Mouse (Mus musculus): ENCODE data around the gene Rex1bd. TPM values are rescaled to one million over a fixed set of nuclear protein-coding genes. Genes with fewer than 3 reads are reported as not detected.
A peak's percentile ranks its signal among the peaks of the same experiment; 100 is the strongest.

Gene Rex1bd
- polyA plus RNA-seq, 1 experiment from 2014 or later = 128 TPM

DNA sequence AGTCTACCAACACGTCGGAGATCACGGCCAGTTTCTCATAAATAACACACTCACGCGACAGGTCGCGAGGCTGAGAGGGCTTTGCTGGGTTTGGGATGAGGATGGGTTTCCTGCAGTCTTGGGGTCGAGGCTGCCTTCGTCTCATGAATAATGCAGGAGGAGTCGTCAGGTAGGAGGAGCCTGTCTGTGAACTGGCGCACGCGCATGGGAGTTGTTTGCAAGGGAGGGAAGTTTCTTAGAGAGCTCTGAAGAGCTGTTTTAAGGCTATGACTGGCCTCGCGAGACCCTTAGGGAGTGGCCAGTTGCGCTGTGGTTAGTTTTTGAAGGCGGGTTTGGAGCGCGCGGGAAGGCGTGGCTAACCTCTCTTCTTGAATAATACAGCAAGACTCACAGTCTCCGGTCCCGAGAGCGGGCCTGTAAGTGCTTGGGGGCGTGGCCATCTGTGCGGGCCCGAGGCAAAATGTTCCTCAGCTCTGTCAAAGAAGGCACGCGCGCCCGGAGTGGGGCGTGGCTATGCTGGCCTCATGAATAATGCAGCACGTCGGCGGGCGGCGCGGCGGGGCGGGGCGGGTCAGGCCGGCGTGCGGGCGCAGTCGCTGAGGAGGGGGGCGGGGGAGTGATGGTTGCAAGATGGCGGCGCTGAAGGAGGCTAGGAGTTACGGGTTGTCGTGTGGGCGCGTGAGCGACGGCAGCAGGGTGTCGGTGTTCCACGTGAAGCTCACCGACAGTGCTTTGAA, 32.7 kb upstream of the Rex1bd start, which contains the start of gene Ell:
Gene Ell (plus strand): TSS at position 381 of the 737 bp plus-strand sequence.
- H3K27me3 ChIP-seq (ENCODE audit: insufficient read depth, poor library complexity, severe bottlenecking) = no peaks in the 10 kb centered on the region
- peak within 1 kb of the TSS; percentile 90 for H3K4me3 ChIP-seq
- peaks cover 34% of the 10 kb centered on the region for H3K36me3 ChIP-seq
- peak within 1 kb of the TSS; percentile 93 for H3K27ac ChIP-seq
- H3K9me3 ChIP-seq = no peaks in the 10 kb centered on the region
- DNase-seq (ENCODE audit: low spot score) = peak; percentile 100
- H3K4me1 ChIP-seq = peaks cover 55% of the 10 kb centered on the region
- under 1% methylated on average over 58 of the region's 58 CpGs for WGBS

DNA sequence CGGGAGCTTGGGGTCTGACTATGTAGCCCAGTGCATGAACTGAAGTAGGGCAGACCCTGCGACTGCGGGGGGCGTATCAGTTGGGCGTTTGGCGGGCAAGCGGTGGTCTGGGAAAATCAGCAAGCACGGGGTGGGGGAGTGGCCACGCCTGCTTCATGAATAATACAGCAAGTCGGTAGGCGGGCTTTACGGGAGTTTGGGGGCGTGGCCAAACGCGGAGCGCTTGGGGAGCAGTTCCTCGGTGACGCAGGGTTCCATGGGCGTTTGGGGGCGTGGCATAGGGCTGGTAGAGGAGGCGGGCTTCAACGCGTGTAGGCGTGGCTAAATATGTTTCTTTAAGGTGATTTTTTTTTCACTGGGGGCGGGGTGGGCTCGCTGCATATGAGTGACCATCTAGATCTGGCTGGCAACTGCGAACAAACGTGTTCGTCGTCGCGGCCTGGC, 32.1 kb upstream of the Rex1bd start:
- H3K27ac ChIP-seq = peak overlapping the region; percentile 93
- WGBS = under 1% methylated on average over 32 of the region's 32 CpGs
- H3K27me3 ChIP-seq (ENCODE audit: insufficient read depth, poor library complexity, severe bottlenecking) = no peaks in the 10 kb centered on the region
- H3K9me3 ChIP-seq = no peaks in the 10 kb centered on the region
- peaks cover 50% of the 10 kb centered on the region for H3K4me1 ChIP-seq
- H3K4me3 ChIP-seq = peak overlapping the region; percentile 90
- H3K36me3 ChIP-seq = peaks cover 39% of the 10 kb centered on the region
- DNase-seq (ENCODE audit: low spot score) = peak; percentile 100

DNA sequence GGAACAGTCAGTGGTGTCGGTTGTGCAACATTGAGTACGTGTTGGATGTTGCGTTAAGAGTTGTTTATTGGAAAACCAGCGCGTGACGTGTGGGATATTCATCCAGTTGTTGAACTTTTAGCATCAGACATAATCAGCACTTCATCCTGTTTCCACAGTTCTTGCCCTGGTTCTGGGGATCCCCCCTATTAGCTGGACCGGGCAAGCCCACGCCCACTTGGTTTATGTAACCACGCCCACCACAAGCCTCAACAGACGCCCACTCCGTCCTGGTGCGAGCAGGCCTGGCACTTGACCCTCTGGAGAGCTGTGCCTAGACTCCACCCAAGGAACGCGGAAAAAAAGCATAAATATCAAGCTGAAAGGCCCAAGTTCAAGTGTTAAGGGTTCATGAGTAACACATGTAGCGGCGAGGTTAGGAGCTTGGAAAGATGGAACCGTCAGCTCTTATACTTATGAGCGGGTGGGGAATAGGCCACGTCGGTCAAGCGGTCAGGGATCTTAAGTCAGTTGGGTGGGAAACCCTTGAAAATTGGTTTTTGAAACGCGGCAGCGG, 31.6 kb upstream of the Rex1bd start:
- Histone ChIP-seq H3K4me3 (peak overlapping the region; percentile 90), H3K9me3 (no peaks in the 10 kb centered on the region), H3K27me3 (ENCODE audit: insufficient read depth, poor library complexity, severe bottlenecking) (no peaks in the 10 kb centered on the region), H3K36me3 (peaks cover 45% of the 10 kb centered on the region), H3K27ac (peak overlapping the region; percentile 93; the same call in 1 of the 2 replicates), H3K4me1 (peaks cover 45% of the 10 kb centered on the region)
- peak; percentile 89 for DNase-seq (ENCODE audit: low spot score)
- WGBS = 14% methylated on average over 24 of the region's 24 CpGs

DNA sequence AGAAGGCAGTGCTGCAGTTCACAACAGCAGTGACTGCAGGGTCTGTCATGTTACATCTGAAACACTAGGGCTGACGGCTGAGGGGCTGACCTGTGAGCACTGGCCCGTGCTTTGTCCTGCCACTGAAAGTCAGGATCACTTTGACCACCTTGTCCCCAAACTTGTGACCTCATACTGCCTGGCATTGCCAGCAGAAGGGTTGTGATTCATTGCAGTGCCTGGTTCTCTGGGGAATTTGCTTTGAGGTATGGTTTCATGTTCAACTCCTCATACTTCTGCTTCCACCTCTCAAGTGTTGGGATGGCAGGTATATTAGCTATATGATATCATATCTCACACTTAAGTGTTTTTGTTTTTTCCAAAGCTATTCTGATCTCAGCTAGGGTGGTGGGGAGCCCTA, 29.1 kb upstream of the Rex1bd start:
- Histone ChIP-seq H3K27ac (no peak overlapping the region), H3K36me3 (peaks cover 69% of the 10 kb centered on the region), H3K27me3 (ENCODE audit: insufficient read depth, poor library complexity, severe bottlenecking) (no peaks in the 10 kb centered on the region), H3K4me3 (no peak overlapping the region), H3K9me3 (no peaks in the 10 kb centered on the region), H3K4me1 (peaks cover 36% of the 10 kb centered on the region)
- DNase-seq (ENCODE audit: low spot score) = no peak
- WGBS = 64% methylated on average over 2 of the region's 2 CpGs

DNA sequence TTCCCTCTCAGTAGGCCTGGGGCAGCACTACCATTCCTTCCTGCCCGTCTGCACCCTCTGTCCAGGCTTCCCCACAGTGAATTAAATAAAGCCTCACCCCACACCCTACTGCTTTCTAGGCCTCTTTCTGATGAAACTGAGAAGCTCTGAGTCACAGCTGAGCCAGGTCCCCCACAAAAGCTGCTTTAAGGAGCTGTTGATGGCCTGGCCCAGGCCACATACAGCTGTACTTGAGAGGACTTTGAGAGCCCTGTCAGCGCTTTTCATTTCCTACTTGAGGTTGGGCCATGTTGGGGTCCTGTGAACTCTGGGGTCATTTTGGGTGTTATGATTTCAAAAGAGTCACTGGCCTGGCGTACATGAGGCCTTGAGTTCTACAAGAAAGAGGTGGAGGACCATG, 28.7 kb upstream of the Rex1bd start:
- Histone ChIP-seq H3K27me3 (ENCODE audit: insufficient read depth, poor library complexity, severe bottlenecking) (no peaks in the 10 kb centered on the region), H3K36me3 (peaks cover 74% of the 10 kb centered on the region), H3K9me3 (no peaks in the 10 kb centered on the region), H3K4me3 (no peak overlapping the region), H3K4me1 (peaks cover 31% of the 10 kb centered on the region), H3K27ac (no peak overlapping the region)
- WGBS = 85% methylated on average over 3 of the region's 3 CpGs
- no peak for DNase-seq (ENCODE audit: low spot score)

DNA sequence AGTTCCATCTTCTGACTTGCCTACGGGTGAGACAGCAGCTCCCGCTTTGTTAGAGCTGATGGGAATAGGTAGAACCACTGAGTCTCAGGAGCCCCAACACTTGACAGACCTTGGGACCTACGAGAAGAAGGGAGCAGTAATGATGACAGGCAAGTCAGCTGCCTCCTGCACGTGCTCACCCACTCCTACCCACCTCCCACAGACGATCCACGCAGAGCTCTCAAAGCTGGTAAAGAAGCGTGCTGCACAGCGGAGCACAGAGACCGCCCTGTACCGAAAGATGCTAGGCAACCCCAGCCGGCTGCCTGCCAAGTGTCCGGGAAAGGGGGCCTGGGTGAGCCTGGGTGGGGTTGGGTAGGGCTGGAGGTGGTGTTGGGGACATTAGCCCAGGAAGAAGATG, 27.7 kb upstream of the Rex1bd start:
- H3K9me3 ChIP-seq = no peaks in the 10 kb centered on the region
- no peak for DNase-seq (ENCODE audit: low spot score)
- peaks cover 83% of the 10 kb centered on the region for H3K36me3 ChIP-seq
- no peak overlapping the region for H3K4me3 ChIP-seq
- no peak overlapping the region for H3K27ac ChIP-seq
- 95% methylated on average over 12 of the region's 12 CpGs for WGBS
- no peaks in the 10 kb centered on the region for H3K27me3 ChIP-seq (ENCODE audit: insufficient read depth, poor library complexity, severe bottlenecking)
- H3K4me1 ChIP-seq = peaks cover 34% of the 10 kb centered on the region

DNA sequence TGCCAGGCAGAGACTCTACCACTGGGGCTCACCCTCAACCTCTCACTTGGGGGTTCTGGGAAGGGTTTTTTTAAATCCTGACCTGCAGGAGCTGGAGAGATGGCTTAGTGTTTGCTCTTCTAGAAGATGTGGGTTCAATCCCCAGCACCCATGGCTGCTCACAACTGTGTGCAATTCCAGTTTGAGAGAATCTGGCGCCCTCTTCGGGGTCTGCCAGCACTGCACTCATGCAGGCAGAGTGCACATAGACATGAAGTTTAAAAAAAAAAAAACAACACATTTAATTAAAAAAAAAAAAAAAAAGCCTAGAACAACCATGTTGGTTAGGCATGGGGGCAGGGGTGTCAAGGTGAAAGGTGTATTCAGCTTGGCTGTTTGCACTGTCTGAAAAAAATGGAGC, 23.8 kb upstream of the Rex1bd start:
- Histone ChIP-seq H3K9me3 (no peaks in the 10 kb centered on the region), H3K4me1 (peaks cover 42% of the 10 kb centered on the region), H3K4me3 (no peak overlapping the region), H3K27ac (no peak overlapping the region), H3K36me3 (peaks cover 63% of the 10 kb centered on the region), H3K27me3 (ENCODE audit: insufficient read depth, poor library complexity, severe bottlenecking) (no peaks in the 10 kb centered on the region)
- DNase-seq (ENCODE audit: low spot score) = no peak
- 92% methylated on average over 2 of the region's 2 CpGs for WGBS

DNA sequence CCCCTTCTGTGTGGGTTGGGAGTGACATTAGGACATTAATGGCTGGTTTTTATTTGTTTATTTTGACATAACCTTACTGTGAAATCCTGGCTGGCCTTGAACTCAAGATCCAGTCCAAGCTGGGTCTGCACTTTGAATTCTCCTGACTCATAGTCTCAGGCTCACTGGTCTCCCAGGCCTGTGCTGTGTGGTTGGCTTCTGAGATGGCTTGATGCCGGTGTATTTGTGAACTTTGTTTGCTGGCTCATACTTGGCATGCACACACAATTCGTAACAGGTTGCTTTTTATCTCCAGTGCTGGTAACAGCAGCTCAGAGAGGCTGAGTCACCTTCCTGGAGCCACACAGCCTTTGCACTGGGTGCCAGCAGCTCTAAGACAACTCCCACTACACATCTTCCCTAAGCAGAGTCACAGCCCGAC, 23.2 kb upstream of the Rex1bd start:
- Histone ChIP-seq H3K36me3 (peaks cover 57% of the 10 kb centered on the region), H3K4me1 (peaks cover 36% of the 10 kb centered on the region), H3K4me3 (no peak overlapping the region), H3K27me3 (ENCODE audit: insufficient read depth, poor library complexity, severe bottlenecking) (no peaks in the 10 kb centered on the region), H3K27ac (no peak overlapping the region), H3K9me3 (no peaks in the 10 kb centered on the region)
- 93% methylated on average over 3 of the region's 3 CpGs for WGBS
- no peak for DNase-seq (ENCODE audit: low spot score)

DNA sequence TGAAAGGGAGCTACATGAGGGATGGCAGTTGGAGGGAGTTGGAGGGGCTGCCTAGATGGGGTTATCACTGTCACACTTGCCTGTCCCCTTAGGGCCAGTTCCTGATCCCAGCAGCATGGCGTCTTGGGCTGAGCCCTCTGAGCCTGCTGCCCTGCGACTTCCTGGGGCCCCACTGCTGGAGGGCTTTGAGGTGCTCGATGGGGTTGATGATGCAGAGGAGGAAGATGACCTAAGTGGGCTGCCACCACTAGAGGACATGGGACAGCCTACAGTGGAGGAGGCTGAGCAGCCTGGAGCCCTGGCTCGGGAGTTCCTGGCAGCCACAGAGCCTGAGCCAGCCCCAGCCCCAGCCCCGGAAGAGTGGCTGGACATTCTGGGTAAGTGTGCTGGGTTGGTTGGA, 22.7 kb upstream of the Rex1bd start:
- peaks cover 53% of the 10 kb centered on the region for H3K36me3 ChIP-seq
- WGBS = 73% methylated on average over 5 of the region's 5 CpGs
- H3K27ac ChIP-seq = no peak overlapping the region
- no peak for DNase-seq (ENCODE audit: low spot score)
- H3K4me3 ChIP-seq = 0 out of 2 replicates have a peak overlapping the region, but pooled peaks have one; percentile 3
- H3K27me3 ChIP-seq (ENCODE audit: insufficient read depth, poor library complexity, severe bottlenecking) = no peaks in the 10 kb centered on the region
- no peaks in the 10 kb centered on the region for H3K9me3 ChIP-seq
- peaks cover 32% of the 10 kb centered on the region for H3K4me1 ChIP-seq

DNA sequence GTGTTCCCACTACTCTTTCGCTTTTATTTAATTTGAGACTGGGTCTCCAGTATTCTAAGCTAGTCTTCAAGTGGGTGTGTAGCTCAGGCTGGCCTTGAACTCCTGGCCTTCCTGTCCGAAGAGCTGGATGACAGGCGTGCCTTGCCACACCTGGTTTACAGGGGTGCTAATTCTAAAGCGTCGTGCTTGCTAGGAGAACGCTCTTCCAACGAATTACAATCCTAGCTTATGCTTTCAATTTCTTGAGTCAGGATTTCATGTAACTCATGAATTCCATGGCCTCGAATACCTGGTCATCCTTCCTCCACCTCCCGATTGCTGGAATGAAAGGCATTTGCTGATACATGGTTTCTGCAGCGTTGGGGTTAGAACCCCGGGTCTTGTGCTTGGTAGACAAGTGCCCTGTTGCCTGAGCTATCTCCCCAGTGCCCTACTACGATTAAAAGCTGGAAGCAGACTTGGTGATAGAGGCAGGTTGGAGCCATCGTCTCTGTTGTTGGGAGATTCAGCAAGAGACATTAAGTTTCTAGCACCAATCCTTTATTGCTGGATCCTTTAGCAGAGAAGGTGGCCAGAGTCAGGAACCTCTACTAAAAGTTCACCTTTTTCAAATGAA, 21.7 kb upstream of the Rex1bd start:
- DNase-seq (ENCODE audit: low spot score) = no peak
- Histone ChIP-seq H3K9me3 (no peaks in the 10 kb centered on the region), H3K36me3 (peaks cover 42% of the 10 kb centered on the region), H3K4me1 (peaks cover 33% of the 10 kb centered on the region), H3K4me3 (peak overlapping the region; percentile 93), H3K27ac (peak overlapping the region; percentile 100), H3K27me3 (ENCODE audit: insufficient read depth, poor library complexity, severe bottlenecking) (no peaks in the 10 kb centered on the region)
- WGBS = 23% methylated on average over 13 of the region's 13 CpGs

DNA sequence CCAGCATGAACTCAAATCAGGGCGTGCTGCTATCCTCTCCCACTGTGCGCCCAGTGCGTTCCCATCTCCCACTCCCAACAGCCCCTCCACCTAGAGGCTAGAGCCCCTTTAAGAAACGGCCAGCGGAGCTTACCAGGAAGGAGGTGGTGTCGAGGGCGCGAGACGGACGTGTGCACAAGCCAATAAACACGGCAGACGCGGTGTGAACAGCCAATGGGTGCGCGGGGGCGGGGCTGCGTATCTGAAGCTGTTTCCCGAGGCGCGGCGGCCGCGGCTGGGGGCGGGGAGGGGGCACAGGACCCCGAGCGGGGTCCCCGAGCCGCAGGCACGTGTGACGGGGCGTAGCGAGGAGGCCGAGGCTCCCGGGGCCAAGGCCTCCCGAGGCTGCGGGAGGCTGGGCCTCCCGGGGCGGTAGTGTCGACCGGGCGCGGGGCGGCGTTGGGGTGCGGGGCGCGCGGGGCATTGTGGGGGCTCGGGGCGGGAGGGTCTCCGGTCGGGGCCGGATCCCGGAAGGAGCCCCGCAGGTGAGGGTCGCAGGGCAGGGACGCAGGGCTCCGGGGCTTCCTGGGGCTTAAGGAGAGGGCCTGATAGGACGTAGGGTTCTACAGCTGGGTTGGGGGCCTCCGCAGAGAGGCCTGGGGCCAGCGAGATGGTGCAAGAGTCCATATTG, 21.1 kb upstream of the Rex1bd start, which contains the start of the genes Fkbp8 and Kxd1:
Gene Fkbp8 (plus strand): TSS at position 213 of the 670 bp plus-strand sequence.
Gene Kxd1 (minus strand): TSS at position 445 of the 670 bp plus-strand sequence.
- H3K27me3 ChIP-seq (ENCODE audit: insufficient read depth, poor library complexity, severe bottlenecking) = no peaks in the 10 kb centered on the region
- no peaks in the 10 kb centered on the region for H3K9me3 ChIP-seq
- WGBS = under 1% methylated on average over 61 of the region's 61 CpGs
- peak within 1 kb of the TSS; percentile 100 for H3K27ac ChIP-seq
- peak within 1 kb of the TSS; percentile 93 for H3K4me3 ChIP-seq
- H3K36me3 ChIP-seq = peaks cover 36% of the 10 kb centered on the region
- DNase-seq (ENCODE audit: low spot score) = peak; percentile 99
- peaks cover 34% of the 10 kb centered on the region for H3K4me1 ChIP-seq

DNA sequence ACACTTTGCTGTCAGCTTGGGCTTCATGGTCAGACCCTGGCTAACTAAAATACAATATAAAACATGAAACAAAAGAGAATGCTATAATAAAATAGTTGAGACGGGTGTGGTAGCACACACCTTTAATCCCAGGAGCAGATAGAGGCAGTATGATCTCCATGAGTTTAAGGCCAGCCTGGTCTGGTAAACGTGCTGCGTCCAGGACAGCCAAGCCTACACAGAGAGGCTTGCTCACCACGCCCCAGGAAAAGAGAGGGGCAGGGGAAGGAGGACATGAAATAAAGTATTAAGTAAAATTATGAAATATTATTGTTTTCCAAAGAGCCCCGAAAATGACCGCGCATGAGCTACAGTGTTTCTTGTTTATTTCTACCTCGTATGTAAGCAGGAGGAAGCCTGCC, 20.6 kb upstream of the Rex1bd start:
- Histone ChIP-seq H3K27ac (peak overlapping the region; percentile 100), H3K4me1 (peaks cover 38% of the 10 kb centered on the region), H3K4me3 (peak overlapping the region; percentile 93), H3K36me3 (peaks cover 31% of the 10 kb centered on the region), H3K27me3 (ENCODE audit: insufficient read depth, poor library complexity, severe bottlenecking) (no peaks in the 10 kb centered on the region), H3K9me3 (no peaks in the 10 kb centered on the region)
- 2% methylated on average over 8 of the region's 8 CpGs for WGBS
- DNase-seq (ENCODE audit: low spot score) = no peak

Measured in heart, embryonic 10.5 days (tissue).